Mouse (Mus musculus): ENCODE data around the gene Stxbp4.

Stxbp4 gene

GRCm38 (mm10) chr11:90558359-90559047 lies 79.4 kb downstream of the Stxbp4 start:
- no peak for DNase-seq (ENCODE audit: low spot score in 2 of 2)

DNA sequence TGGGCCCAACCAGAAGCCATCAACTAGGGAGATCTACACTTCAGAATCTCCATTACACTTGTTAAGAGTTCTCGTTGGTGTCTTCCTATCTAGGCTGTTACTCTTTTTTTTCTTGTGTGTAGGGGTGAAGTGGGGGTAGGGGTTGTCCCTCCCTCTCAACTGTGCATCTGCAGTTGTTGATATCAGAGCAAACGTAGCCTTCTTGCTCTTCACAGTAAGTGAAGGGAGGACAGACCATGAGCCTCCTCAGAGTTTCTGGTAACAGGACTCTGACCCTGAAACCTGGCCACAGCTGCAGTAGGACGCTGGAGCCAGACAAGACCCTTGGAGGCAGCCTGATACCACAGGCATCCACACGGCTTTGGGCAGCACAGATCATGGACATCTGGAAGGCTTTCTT lies 81.4 kb downstream of the Stxbp4 start:
- no peak for DNase-seq (ENCODE audit: low spot score in 2 of 2)

DNA sequence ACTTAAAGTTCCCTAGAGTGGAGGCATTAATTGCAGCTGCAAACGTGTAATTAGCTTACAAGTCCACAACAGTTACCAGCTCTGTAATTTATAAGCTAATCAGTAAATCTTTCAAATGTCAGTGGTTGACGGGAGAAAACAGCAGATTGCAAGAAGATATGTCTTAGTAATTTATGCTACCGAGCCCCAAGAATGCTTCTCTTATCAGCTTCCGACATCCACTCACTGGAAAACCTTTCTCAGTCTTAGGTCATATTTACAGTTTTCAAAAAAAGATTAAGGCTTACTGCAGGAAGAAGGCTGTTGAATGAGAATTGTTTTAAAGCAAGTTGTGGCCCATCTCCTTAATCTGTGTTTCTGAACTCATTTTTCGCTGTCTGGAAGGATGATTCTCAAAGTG lies 83.9 kb downstream of the Stxbp4 start:
- DNase-seq (ENCODE audit: low spot score in 2 of 2) = no peak

DNA sequence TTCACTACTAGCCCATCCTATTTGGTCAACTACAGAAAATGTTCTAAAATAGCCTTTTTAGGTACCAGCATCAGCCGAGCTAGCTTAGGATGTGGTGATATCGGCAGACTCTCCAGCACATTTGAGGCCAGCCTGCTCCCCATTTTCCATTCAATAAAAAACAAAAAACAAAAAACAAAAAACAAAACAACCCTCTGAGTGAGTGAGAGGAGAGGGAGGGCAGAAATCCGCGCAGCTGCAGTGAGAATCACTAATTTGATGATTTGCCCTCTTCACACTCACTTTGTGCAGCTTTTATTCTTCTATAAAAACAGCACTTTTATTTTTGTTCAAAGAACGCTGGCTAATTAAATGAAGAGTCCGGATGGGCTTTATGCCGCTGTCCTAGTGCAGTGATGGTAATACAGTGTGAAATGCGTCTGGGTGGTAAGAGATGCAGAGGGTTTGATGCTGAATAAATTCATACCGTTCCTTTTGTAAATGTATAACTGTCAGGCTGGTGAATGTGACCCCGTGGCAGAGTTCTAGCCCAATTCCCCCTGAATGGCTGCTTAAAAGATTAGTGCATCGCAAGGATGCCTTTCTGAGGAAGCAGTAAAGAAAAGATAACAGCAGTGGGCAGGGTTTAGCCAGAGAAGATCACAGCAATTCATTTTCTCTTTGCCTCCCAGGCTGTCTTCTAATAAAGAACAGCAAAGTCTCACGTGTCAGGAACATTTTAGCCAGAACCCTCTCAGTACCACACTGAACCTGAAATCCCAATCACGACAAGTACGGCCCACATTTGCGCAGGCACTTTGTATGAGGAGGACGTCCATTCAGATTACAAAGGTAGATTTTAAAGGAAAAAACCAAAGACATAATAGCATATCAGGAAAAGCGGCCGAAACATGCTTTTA lies 85.3 kb downstream of the Stxbp4 start:
- DNase-seq (ENCODE audit: low spot score in 2 of 2) = no peak

DNA sequence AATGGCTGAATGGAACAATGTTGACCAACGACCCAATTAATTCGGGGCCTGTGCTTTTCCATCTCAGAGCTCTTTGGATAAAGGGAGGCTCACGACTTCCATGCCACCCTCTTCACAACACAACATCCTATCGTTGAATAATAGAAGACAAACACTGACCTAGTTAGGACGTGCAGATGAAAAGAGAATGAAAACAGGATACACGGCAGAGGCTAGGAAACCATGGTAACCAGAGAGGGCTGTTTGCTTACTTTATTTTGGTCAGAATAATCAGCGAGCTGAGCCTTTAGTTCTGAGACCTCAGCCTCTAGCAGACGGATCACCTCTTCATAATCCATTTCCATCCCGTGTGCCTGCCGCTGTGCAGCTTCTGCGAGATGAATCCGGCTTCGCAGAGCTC lies 89.3 kb downstream of the Stxbp4 start:
- no peak for DNase-seq (ENCODE audit: low spot score in 2 of 2)

GRCm38 (mm10) chr11:90538636-90539263 lies 99.1 kb downstream of the Stxbp4 start:
- DNase-seq (ENCODE audit: low spot score in 2 of 2) = no peak

- DNase-seq (ENCODE audit: low spot score in 2 of 2) = no peak
These were observed 112.6 kb downstream of the Stxbp4 start for GRCm38 (mm10) chr11:90525311-90525710.

DNA sequence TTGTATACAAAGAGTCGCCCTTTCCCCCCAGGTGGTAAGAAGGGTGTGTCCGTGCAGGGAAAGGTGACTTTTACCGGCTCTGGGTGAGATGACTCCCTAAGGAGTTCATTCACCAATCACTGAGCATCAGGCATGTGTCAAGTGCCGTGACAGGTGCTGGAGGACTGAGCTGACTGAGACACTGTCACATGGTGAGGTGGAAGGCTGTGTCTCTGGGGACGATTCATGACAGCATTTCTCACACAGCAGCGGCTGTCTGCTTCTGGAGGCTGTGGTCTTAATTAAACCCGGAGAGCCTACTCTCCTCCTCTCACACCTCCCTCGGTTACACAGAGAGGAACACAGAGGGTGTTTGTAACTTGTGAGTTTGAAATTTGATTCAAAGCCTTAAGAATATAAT lies 116.8 kb downstream of the Stxbp4 start:
- DNase-seq (ENCODE audit: low spot score in 2 of 2) = no peak

DNA sequence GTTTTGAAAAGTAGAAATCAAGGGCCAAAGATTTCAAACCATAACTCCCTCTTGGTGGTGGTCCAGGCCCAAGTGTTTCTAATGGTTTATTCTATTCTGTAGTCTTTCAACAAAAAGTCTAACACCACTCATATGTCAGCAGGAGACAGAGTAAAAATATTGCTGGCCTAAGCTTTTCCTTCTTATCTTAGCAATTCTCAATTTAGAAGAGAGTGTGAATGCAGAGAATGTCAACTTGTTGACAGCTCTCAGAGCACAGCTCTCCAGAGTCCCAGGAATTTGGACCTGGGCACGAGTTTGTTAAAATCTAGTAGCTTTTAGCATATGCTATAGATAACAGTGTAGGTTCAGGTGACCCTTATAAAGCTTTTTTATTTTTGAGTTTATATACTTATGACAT lies 120.1 kb downstream of the Stxbp4 start:
- no peak for DNase-seq (ENCODE audit: low spot score in 2 of 2)

GRCm38 (mm10) chr11:90512538-90513219 lies 125.2 kb downstream of the Stxbp4 start:
- no peak for DNase-seq (ENCODE audit: low spot score in 2 of 2)

GRCm38 (mm10) chr11:90501846-90502245 lies 136.0 kb downstream of the Stxbp4 start:
- no peak for DNase-seq (ENCODE audit: low spot score in 2 of 2)

- no peak for DNase-seq (ENCODE audit: low spot score in 2 of 2)
These were observed 138.0 kb downstream of the Stxbp4 start for GRCm38 (mm10) chr11:90499918-90500317.

DNA sequence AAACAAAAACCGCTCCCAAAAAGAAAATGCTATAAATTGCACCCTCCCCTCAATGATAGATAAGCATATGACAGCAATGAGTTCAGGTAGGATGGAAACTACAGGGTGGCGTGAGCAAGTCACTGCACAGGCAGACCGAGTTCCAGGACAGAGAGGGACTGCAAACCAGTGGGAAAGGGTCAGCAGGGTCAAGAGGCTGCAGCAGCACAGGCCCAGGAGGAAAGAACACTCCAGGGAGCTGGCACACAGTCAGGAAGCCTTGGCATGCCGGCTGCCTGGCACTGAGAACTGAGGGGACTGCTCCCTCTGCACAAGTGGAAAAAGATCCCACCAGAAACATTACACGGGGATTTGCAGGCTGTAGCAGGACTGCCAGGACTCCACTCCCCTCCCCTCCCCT lies 139.4 kb downstream of the Stxbp4 start:
- DNase-seq (ENCODE audit: low spot score in 2 of 2) = peak in 1 of 2 experiments; percentile 13

- DNase-seq (ENCODE audit: low spot score in 2 of 2) = no peak
These were observed 142.9 kb downstream of the Stxbp4 start for GRCm38 (mm10) chr11:90494981-90495380.

GRCm38 (mm10) chr11:90492511-90492910 lies 145.4 kb downstream of the Stxbp4 start:
- DNase-seq (ENCODE audit: low spot score in 2 of 2) = no peak

- DNase-seq (ENCODE audit: low spot score in 2 of 2) = no peak
These were observed 148.7 kb downstream of the Stxbp4 start for GRCm38 (mm10) chr11:90489166-90489565.

GRCm38 (mm10) chr11:90487686-90488085 lies 150.2 kb downstream of the Stxbp4 start:
- no peak for DNase-seq (ENCODE audit: low spot score in 2 of 2)

GRCm38 (mm10) chr11:90484750-90485637 lies 152.9 kb downstream of the Stxbp4 start:
- DNase-seq (ENCODE audit: low spot score in 2 of 2) = no peak

GRCm38 (mm10) chr11:90483766-90484165 lies 154.1 kb downstream of the Stxbp4 start:
- no peak for DNase-seq (ENCODE audit: low spot score in 2 of 2)

DNA sequence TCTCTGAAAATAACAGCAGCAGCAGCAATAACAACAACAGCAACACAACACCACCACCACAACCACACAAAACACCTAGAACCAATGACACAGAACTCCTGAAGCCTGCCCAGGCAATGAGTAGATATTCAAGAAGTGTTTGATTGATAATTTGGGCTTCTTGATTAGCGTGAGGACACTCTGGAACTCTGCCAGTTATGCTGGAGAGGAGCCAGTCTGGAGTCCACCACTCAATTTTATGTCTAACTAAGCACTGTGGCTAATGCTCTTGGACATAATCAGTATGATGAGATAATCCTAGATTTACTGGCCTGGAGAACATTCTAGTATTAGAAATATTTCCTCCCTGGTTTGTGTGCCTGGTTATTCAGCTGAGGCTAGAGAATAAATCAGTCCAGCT lies 156.1 kb downstream of the Stxbp4 start:
- no peak for DNase-seq (ENCODE audit: low spot score in 2 of 2)

DNA sequence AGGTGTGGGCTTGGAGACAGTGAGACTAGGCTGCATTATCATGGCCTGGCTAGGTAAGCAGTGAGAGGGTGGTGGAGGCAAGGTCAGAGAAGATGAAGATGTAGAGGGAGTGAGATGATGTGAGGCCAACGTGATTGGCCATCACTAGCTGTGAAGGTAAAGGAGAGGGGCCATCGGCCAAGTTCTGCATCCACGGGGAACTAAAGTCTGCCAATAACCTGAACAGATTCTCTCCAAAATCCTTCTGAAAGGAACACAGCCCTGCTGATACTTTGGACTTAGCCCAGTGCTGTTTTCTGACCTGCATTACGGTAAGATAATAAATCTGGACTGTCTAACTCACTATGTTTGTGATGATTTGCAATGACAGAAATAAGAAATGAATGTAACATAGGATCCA lies 167.6 kb downstream of the Stxbp4 start:
- no peak for DNase-seq (ENCODE audit: low spot score in 2 of 2)

All from heart, adult 9 months (tissue).